Mouse (Mus musculus): ENCODE results near the gene Nectin4.

DNA sequence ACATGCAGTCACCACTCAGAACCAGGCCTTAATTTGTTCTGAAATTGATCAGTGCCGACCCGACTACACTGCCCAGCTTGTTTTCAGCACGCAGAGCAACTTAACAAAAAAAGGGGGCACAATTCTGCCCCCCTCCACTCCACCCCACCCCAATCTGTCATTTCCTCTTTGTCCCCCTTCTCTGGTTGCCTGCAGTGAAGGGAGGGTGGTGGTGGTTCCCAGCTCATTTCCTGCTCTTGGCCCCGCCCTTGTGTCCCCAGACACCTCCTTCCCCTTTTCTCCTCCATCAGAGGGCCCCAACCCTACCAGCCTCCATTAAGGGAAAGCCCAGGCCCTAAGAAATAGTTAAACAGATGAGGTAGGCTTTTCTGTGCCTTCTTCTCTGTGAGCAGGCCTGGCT, 20.2 kb downstream of the Nectin4 start:
- TF ChIP-seq CTCF (IDR thresholded peaks at IDR 0.05) (no peak), EP300 (IDR thresholded peaks at IDR 0.05) (no peak)
